ENCODE assay signal across 8 mouse cellular contexts in the genomic region with DNA sequence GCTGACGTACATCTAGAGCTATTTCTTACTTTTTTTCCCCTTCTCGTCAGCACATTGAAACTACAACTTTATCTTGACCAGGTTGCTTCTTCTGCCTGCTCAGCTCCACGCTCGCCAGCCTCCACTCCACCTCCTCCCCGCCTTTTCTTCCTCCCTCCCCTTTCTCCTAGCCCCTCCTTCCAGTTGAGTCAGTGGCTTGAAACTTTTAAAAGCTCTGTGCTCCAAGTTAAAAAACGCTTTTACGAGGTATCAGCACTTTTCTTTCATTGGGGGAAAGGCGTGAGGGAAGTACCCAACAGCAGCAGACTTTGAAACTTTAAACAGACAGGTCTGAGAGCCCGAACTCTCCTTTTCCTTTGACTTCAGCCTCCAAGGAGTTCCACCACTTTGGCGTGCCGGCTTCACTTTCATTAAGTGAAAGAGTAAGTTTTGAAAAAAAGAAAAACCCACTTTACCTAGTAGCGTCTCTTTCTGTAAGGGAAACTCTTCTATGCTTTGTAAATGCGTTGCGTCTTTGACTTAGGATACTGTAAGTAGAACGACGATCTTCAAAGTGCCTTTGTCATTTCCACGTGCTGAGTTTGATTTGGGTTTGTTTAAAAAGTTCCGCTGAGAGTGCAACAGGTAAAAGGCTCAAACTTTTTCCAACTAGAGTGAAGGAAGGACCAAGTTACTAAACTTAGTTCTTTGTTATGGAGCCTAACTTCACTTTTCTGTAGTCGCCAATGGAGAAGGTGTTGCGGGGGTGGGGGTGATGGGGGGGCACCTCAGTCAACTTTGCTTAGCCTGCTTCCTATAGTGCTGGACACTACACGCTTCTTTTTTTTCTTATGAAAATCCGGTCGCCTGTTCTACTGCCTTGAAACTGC. TPM values are rescaled to one million over a fixed set of nuclear protein-coding genes. Genes with fewer than 3 reads are reported as not detected.
DNase-seq lines count a peak whose midpoint lies in the region; ATAC-seq and TF ChIP-seq lines count a peak whose summit lies in the region.

Gja1 (plus strand) TSS at position 234 of the 869 bp plus-strand sequence.

- H3K9ac ChIP-seq in limb, embryonic 15.5 days = peak within 1 kb of the TSS; percentile 77
- H3K9ac ChIP-seq in midbrain, embryonic 15.5 days = peak within 1 kb of the TSS; percentile 47

- peak within 1 kb of the TSS; percentile 42 for H3K4me3 ChIP-seq in spleen, adult 2 months (ENCODE audit: extremely low read depth, insufficient read depth, insufficient read length)
- H3K4me3 ChIP-seq in embryonic facial prominence, embryonic 10.5 days = peak within 1 kb of the TSS; percentile 82
- peak within 1 kb of the TSS; percentile 67 for H3K4me3 ChIP-seq in limb, embryonic 15.5 days
- peak within 1 kb of the TSS; percentile 50 for H3K4me3 ChIP-seq in midbrain, embryonic 15.5 days

- no peaks in the 10 kb centered on the region for H3K36me3 ChIP-seq in spleen, adult 2 months (ENCODE audit: control insufficient read depth, insufficient read depth, low read length)
- peaks cover 11% of the 10 kb centered on the region for H3K36me3 ChIP-seq in embryonic facial prominence, embryonic 10.5 days (replicated peaks)
- H3K36me3 ChIP-seq in limb, embryonic 15.5 days = no peaks in the 10 kb centered on the region
- no peaks in the 10 kb centered on the region for H3K36me3 ChIP-seq in midbrain, embryonic 15.5 days (replicated peaks)

- 2% methylated on average over 23 of the region's 23 CpGs for WGBS in spleen, adult 2 months
- WGBS in embryonic facial prominence, embryonic 10.5 days = 0% methylated on average over 23 of the region's 23 CpGs
- WGBS in limb, embryonic 15.5 days = under 1% methylated on average over 23 of the region's 23 CpGs
- under 1% methylated on average over 23 of the region's 23 CpGs for WGBS in midbrain, embryonic 15.5 days

- ATAC-seq in limb, embryonic 15.5 days (ENCODE audit: insufficient number of reproducible peaks, low FRiP score, low TSS enrichment, low read depth) = peak; percentile 72
- no peak for ATAC-seq in midbrain, embryonic 15.5 days (replicated peaks)

- no peaks in the 10 kb centered on the region for H3K9me3 ChIP-seq in embryonic facial prominence, embryonic 10.5 days
- no peaks in the 10 kb centered on the region for H3K9me3 ChIP-seq in limb, embryonic 15.5 days
- H3K9me3 ChIP-seq in midbrain, embryonic 15.5 days = no peaks in the 10 kb centered on the region

- no peak for DNase-seq in spleen, adult 2 months (ENCODE audit: low read depth in 1 of 2, low spot score in 2 of 2)
- DNase-seq in spleen, adult 12 weeks (ENCODE audit: low spot score) = no peak
- DNase-seq in embryonic facial prominence, embryonic 10.5 days (ENCODE audit: low spot score) = peak; percentile 84
- DNase-seq in heart, adult 8-10 months (ENCODE audit: low spot score) = peak; percentile 85
- DNase-seq in kidney, adult 18-20 months = peak; percentile 57
- DNase-seq in urinary bladder, postnatal 14 days (ENCODE audit: low spot score) = peak; percentile 65

- TF ChIP-seq CTCF in spleen, adult 2 months (IDR thresholded peaks at IDR 0.05; ENCODE audit: extremely low read depth, insufficient read depth, insufficient read length, insufficient replicate concordance) = no peak

- no peak for TF ChIP-seq POLR2A in spleen, adult 2 months (IDR thresholded peaks at IDR 0.05; ENCODE audit: low read depth, low read length)

- peaks cover 8% of the 10 kb centered on the region for H3K27me3 ChIP-seq in spleen, adult 2 months (ENCODE audit: control insufficient read depth, insufficient read depth, low read length)
- no peaks in the 10 kb centered on the region for H3K27me3 ChIP-seq in embryonic facial prominence, embryonic 10.5 days (replicated peaks; ENCODE audit: low read depth, poor library complexity, severe bottlenecking)
- H3K27me3 ChIP-seq in limb, embryonic 15.5 days = no peaks in the 10 kb centered on the region
- H3K27me3 ChIP-seq in midbrain, embryonic 15.5 days (replicated peaks) = peaks cover 22% of the 10 kb centered on the region

- H3K27ac ChIP-seq in spleen, adult 2 months (ENCODE audit: insufficient read depth, low read length) = peak within 1 kb of the TSS; percentile 29
- H3K27ac ChIP-seq in embryonic facial prominence, embryonic 10.5 days (replicated peaks) = peak within 1 kb of the TSS; percentile 98
- peak within 1 kb of the TSS; percentile 95 for H3K27ac ChIP-seq in limb, embryonic 15.5 days
- H3K27ac ChIP-seq in midbrain, embryonic 15.5 days = peak within 1 kb of the TSS; percentile 46

- no peaks in the 10 kb centered on the region for H3K4me1 ChIP-seq in spleen, adult 2 months (ENCODE audit: control insufficient read depth, insufficient read depth, insufficient read length)
- H3K4me1 ChIP-seq in embryonic facial prominence, embryonic 10.5 days = peaks cover 40% of the 10 kb centered on the region
- H3K4me1 ChIP-seq in limb, embryonic 15.5 days = peaks cover 3% of the 10 kb centered on the region; the same call in 1 of the 2 replicates
- peaks cover 26% of the 10 kb centered on the region for H3K4me1 ChIP-seq in midbrain, embryonic 15.5 days

- H3K4me2 ChIP-seq in limb, embryonic 15.5 days = peak within 1 kb of the TSS; percentile 57
- H3K4me2 ChIP-seq in midbrain, embryonic 15.5 days = peak within 1 kb of the TSS; percentile 87

RNA-seq across cellular contexts. Expression of gene Gja1, which starts in this region (rescaled TPM):
- 6.4 and 6.7 TPM in 2 replicates for polyA plus RNA-seq in spleen, adult 2 months (2012; rRNA removed)
- polyA plus RNA-seq in embryonic facial prominence, embryonic 10.5 days (2016; fragmentation: Nextera tagmentation; extraction: Ambion mirVana) = 253 and 259 TPM in 2 replicates
- 100 to 1,000 TPM; 354 to 461 (median 382) TPM for total RNA-seq in heart, adult 8-10 months (2022)
- 435 and 448 TPM in 2 replicates for polyA plus RNA-seq in limb, embryonic 15.5 days (2015; fragmentation: Nextera tagmentation; extraction: Ambion mirVana)
- 113 and 132 TPM in 2 replicates for polyA plus RNA-seq in midbrain, embryonic 15.5 days (2015; fragmentation: Nextera tagmentation; extraction: Ambion mirVana)

Comparison
In these comparisons a context has a peak if more than half of its experiments do, and no peak if none do; other contexts are left out.
1. RNA of gene Gja1 (polyA plus RNA-seq): 435 to 448 TPM in limb, embryonic 15.5 days, 253 to 259 TPM in embryonic facial prominence, embryonic 10.5 days and 113 to 132 TPM in midbrain, embryonic 15.5 days; 6.4 to 6.7 TPM in spleen, adult 2 months; every median in the first group is over 10 times any median in the second.
2. DNase-seq: peak in embryonic facial prominence, embryonic 10.5 days (single experiment), heart, adult 8-10 months (single experiment), kidney, adult 18-20 months (single experiment) and urinary bladder, postnatal 14 days (single experiment); none in spleen, adult 2 months (0 of 2) and spleen, adult 12 weeks (single experiment).
3. H3K27ac ChIP-seq: peak in every context shown above with its lines; median percentile 98 in embryonic facial prominence, embryonic 10.5 days; 95 in limb, embryonic 15.5 days; 46 in midbrain, embryonic 15.5 days; 29 in spleen, adult 2 months.
4. Peak in every context shown above with its lines, with median percentiles within 50 percentile points of each other: H3K4me3 ChIP-seq.